Mouse (Mus musculus) adrenal gland, adult 8-10 months (tissue): Measurements from ENCODE around the gene Pla2g6. TPM values are rescaled to one million over a fixed set of nuclear protein-coding genes. Genes with fewer than 3 reads are reported as not detected.

ENCODE experiments used
- DNase-seq: peaks from one replicate; pipeline ENCODE4 v3.0.0; 2022
- total RNA-seq, 4 experiments: library from RNA; stranded (reverse); gene quantifications; 2 replicates each; pipeline ENCODE4 v1.2.4; 2022

The Pla2g6 gene
- 10 to 100 TPM; 27.8 to 36.2 (median 33.1) TPM for total RNA-seq

GRCm38 (mm10) chr15:79328058-79328938 lies at the start of gene Pla2g6:
Gene Pla2g6, minus strand, starts transcription at chr15:79328390.
- DNase-seq = peak; percentile 100

GRCm38 (mm10) chr15:79377681-79378080 lies 49.5 kb upstream of the Pla2g6 start:
- DNase-seq = peak; percentile 55

GRCm38 (mm10) chr15:79374760-79375159 lies 46.6 kb upstream of the Pla2g6 start:
- DNase-seq = no peak

GRCm38 (mm10) chr15:79370281-79370843 lies 42.2 kb upstream of the Pla2g6 start:
- no peak for DNase-seq

- DNase-seq = no peak
Observed at GRCm38 (mm10) chr15:79369452-79370280, 41.5 kb upstream of the Pla2g6 start.

- DNase-seq = no peak
Observed at GRCm38 (mm10) chr15:79368861-79369440, 40.8 kb upstream of the Pla2g6 start.

GRCm38 (mm10) chr15:79368313-79368811 lies 40.2 kb upstream of the Pla2g6 start:
- DNase-seq = peak; percentile 45

- no peak for DNase-seq
Observed at GRCm38 (mm10) chr15:79366402-79366801, 38.2 kb upstream of the Pla2g6 start.

GRCm38 (mm10) chr15:79365068-79365467 lies 36.9 kb upstream of the Pla2g6 start:
- no peak for DNase-seq

GRCm38 (mm10) chr15:79364120-79364519 lies 35.9 kb upstream of the Pla2g6 start:
- no peak for DNase-seq

- DNase-seq = no peak
Observed at GRCm38 (mm10) chr15:79361023-79361422, 32.8 kb upstream of the Pla2g6 start.

GRCm38 (mm10) chr15:79360371-79360770 lies 32.2 kb upstream of the Pla2g6 start:
- DNase-seq = no peak

- no peak for DNase-seq
Observed at GRCm38 (mm10) chr15:79359954-79360353, 31.8 kb upstream of the Pla2g6 start.

- DNase-seq = no peak
Observed at GRCm38 (mm10) chr15:79357974-79358690, 29.9 kb upstream of the Pla2g6 start.

- DNase-seq = no peak
Observed at GRCm38 (mm10) chr15:79357036-79357911, 29.1 kb upstream of the Pla2g6 start.

GRCm38 (mm10) chr15:79356481-79356880 lies 28.3 kb upstream of the Pla2g6 start:
- no peak for DNase-seq

GRCm38 (mm10) chr15:79354619-79355018 lies 26.4 kb upstream of the Pla2g6 start:
- no peak for DNase-seq

- DNase-seq = no peak
Observed at GRCm38 (mm10) chr15:79353690-79354305, 25.6 kb upstream of the Pla2g6 start.

GRCm38 (mm10) chr15:79352479-79352878 lies 24.3 kb upstream of the Pla2g6 start:
- DNase-seq = no peak

GRCm38 (mm10) chr15:79351331-79351767 lies 23.2 kb upstream of the Pla2g6 start:
- peak; percentile 53 for DNase-seq
